Mouse (Mus musculus) intestine, postnatal 0 days (tissue): ENCODE data around the gene Gatad2a. TPM values are rescaled to one million over a fixed set of nuclear protein-coding genes. Genes with fewer than 3 reads are reported as not detected.

ENCODE experiments used
- ATAC-seq: fragments of 200-750 bp; cut with Nextera tagmentation; 2 replicates; pipeline ENCODE4 v1.8.0; 2017; ENCODE audit warnings: mild to moderate bottlenecking, moderate TSS enrichment, moderate library complexity
- H3K27ac ChIP-seq: fragments of 300-500 bp; sonication (generic); 2 replicates; pipeline ENCODE4 v1.5.1; 2014; ENCODE audit warnings: mild to moderate bottlenecking, low read depth, low read length, moderate library complexity
- H3K27me3 ChIP-seq: fragments of 300-500 bp; sonication (generic); replicated peaks from 2 replicates; pipeline ENCODE4 v1.6.1; 2014; ENCODE audit warnings: low read length, mixed read lengths; ENCODE audit not compliant: control insufficient read depth, insufficient read depth
- H3K36me3 ChIP-seq: fragments of 300-500 bp; sonication (generic); 2 replicates; pipeline ENCODE4 v1.6.1; 2014; ENCODE audit warnings: mild to moderate bottlenecking, moderate library complexity; ENCODE audit not compliant: control insufficient read depth, insufficient read depth
- H3K4me1 ChIP-seq: fragments of 300-500 bp; sonication (generic); replicated peaks from 2 replicates; pipeline ENCODE4 v1.6.1; 2014; ENCODE audit warnings: antibody characterized with exemption, low read length, mixed read lengths; ENCODE audit not compliant: control insufficient read depth, insufficient read depth
- H3K4me2 ChIP-seq: fragments of 300-500 bp; sonication (generic); replicated peaks from 2 replicates; pipeline ENCODE4 v1.6.1; 2014; ENCODE audit warnings: low read depth, mild to moderate bottlenecking, moderate library complexity
- H3K4me3 ChIP-seq: fragments of 300-500 bp; sonication (generic); 2 replicates; pipeline ENCODE4 v1.5.1; 2014; ENCODE audit warnings: low read depth, low read length
- H3K9ac ChIP-seq: fragments of 300-500 bp; sonication (generic); 2 replicates; pipeline ENCODE4 v1.6.1; 2014; ENCODE audit warnings: mild to moderate bottlenecking, low read depth, low read length
- H3K9me3 ChIP-seq: fragments of 300-500 bp; sonication (generic); 2 replicates; pipeline ENCODE4 v1.6.1; 2016; ENCODE audit warnings: mixed run types; ENCODE audit not compliant: control insufficient read depth
- CTCF ChIP-seq: sonication (generic); IDR thresholded peaks from 2 replicates; pipeline ENCODE4 v1.5.1; 2016; ENCODE audit warnings: low read depth, mild to moderate bottlenecking, control low read depth, antibody characterized with exemption, moderate library complexity
- WGBS: fragments of 180-500 bp; shearing (Covaris S2); extraction: QIAGEN DNeasy Blood & Tissue Kit; methylation state at CpG from one replicate; pipeline ENCODE4 v1.1.7; 2014; 5-methylcytosine and 5-hydroxymethylcytosine counted together
- polyA plus RNA-seq: library from polyadenylated mRNA; unstranded; fragments of >200 nt; fragmentation: Nextera tagmentation; extraction: Ambion mirVana; gene quantifications from 2 replicates; pipeline ENCODE4 v1.2.1, GENCODE M21; 2015

Gene Gatad2a
- polyA plus RNA-seq, 1 experiment from 2014 or later = 42.6 TPM

GRCm38 (mm10) chr8:69970880-69971279, 25.3 kb downstream of the Gatad2a start:
- Histone ChIP-seq H3K4me3 (no peak overlapping the region), H3K27ac (0 out of 2 replicates have a peak overlapping the region, but pooled peaks have one; percentile 31), H3K4me2 (no peak overlapping the region)

DNA sequence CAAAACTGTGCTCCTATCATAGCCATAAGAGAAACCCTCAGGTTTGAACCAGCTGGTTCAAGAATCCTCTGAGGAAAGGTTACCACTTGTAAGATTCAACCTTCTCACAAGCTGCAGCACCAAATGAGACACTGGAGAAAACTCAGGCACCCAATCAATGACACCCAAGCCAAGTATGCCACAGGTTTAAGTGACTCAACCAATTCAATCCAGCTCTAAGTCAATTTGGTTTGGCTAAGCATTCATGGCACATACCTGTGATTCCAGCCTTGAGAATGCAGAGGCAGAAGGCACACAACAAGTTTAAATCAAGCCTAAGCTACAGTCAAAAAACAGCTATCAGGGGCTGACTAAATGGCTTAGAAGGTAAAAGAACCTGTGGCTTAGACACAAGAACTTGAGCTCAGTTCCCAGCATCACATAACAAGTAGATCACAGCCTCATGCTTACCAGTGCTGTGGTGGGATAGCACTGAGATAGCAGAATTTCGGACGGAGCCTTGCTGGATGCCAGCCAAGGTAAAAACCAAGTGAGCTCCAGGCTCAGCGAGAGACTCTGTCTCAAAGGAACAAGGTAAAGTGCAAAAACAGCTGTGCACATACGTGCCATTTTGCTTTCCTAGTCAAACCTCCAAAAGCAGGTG, 28.8 kb downstream of the Gatad2a start:
- H3K27ac ChIP-seq = no peak overlapping the region
- no peaks in the 10 kb centered on the region for H3K27me3 ChIP-seq
- 58% methylated on average over 4 of the region's 4 CpGs for WGBS
- no peak overlapping the region for H3K4me3 ChIP-seq
- no peak for ATAC-seq
- TF ChIP-seq CTCF = no peak
- H3K9ac ChIP-seq = no peak overlapping the region
- H3K36me3 ChIP-seq = peaks cover 6% of the 10 kb centered on the region; the same call in 1 of the 2 replicates
- no peaks in the 10 kb centered on the region for H3K9me3 ChIP-seq
- no peak overlapping the region for H3K4me2 ChIP-seq
- peaks cover 15% of the 10 kb centered on the region; the same call in 1 of the 2 replicates for H3K4me1 ChIP-seq

More at GRCm38 (mm10) chr8:69970880-69971279, 25.3 kb downstream of the Gatad2a start:
- 45% methylated on average over 2 of the region's 2 CpGs for WGBS
- no peak for ATAC-seq
- Histone ChIP-seq H3K9ac (no peak overlapping the region), H3K36me3 (no peaks in the 10 kb centered on the region; the same call in 1 of the 2 replicates), H3K9me3 (no peaks in the 10 kb centered on the region), H3K4me1 (peaks cover 15% of the 10 kb centered on the region; the same call in 1 of the 2 replicates), H3K27me3 (no peaks in the 10 kb centered on the region)
- TF ChIP-seq CTCF = no peak

DNA sequence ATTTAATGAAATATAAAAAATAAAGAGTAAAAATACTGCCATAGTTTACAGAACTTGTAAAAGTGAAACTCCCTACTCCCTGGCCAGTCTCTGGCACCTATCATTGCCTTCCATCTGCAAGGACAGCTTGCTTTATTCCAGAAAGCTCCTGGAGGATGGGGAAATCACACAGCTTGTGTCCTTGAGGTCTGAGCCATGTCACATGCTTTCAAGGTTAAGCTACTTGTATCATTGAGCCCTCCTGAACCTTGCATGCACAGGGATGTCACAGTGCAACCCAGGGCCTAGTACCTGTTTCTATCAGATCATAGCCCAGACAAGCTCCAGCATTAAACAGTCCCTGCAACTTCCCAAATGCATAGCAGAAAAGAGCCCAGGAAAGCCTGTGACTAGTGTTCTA, 36.9 kb downstream of the Gatad2a start:
- no peak overlapping the region for H3K4me2 ChIP-seq
- H3K9me3 ChIP-seq = no peaks in the 10 kb centered on the region
- TF ChIP-seq CTCF = no peak
- peaks cover 4% of the 10 kb centered on the region; the same call in 1 of the 2 replicates for H3K4me1 ChIP-seq
- no peaks in the 10 kb centered on the region for H3K27me3 ChIP-seq
- no peak overlapping the region for H3K9ac ChIP-seq
- H3K4me3 ChIP-seq = no peak overlapping the region
- ATAC-seq = no peak
- H3K36me3 ChIP-seq = peaks cover under 1% of the 10 kb centered on the region; the same call in 1 of the 2 replicates
- H3K27ac ChIP-seq = no peak overlapping the region

DNA sequence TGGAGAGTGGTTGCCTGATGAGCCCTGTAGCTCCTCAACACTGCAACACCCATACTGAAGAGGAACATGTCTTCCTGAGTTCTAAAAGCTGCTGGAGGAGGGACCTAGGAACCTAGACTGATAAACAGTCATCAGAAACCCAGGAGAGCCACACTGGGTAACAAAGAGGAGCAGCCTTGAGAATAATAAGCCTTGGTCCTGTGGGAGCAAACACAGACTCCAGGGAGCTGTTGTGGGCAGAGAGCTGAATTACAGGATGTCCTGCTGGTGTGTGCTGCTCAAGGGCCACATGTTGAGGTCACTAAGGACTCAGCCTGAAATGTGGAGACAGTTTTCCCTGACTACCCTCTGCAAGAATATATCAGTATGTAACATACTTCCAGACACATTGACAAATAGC, 38.3 kb downstream of the Gatad2a start:
- Histone ChIP-seq H3K4me3 (no peak overlapping the region), H3K9me3 (no peaks in the 10 kb centered on the region), H3K27me3 (no peaks in the 10 kb centered on the region), H3K27ac (no peak overlapping the region), H3K36me3 (no peaks in the 10 kb centered on the region), H3K9ac (0 out of 2 replicates have a peak overlapping the region, but pooled peaks have one; percentile 13), H3K4me1 (peaks cover 4% of the 10 kb centered on the region; the same call in 1 of the 2 replicates), H3K4me2 (no peak overlapping the region)
- no peak for ATAC-seq
- TF ChIP-seq CTCF = no peak

DNA sequence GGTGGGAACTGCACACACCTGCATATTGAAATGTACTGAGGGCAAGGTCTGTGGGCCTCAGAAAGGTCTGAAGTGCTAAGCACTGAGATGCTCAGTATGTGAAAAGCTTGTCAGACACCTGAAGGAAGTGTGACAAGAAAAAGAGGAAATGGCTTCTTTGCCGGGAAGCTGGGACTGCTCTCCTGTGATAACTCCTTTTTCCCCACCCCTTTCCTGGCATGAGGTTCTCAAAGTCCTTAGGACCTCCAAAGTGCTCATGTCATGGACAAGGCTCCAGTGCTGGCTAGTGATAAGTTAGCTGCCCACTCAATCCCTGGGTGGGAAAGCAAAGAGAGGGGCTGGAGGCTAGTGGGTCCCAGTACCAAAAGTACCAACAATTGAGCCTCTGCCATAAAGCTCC, 38.8 kb downstream of the Gatad2a start:
- peaks cover 4% of the 10 kb centered on the region; the same call in 1 of the 2 replicates for H3K4me1 ChIP-seq
- no peak; the same call in 1 of the 2 replicates for ATAC-seq
- no peaks in the 10 kb centered on the region for H3K27me3 ChIP-seq
- H3K27ac ChIP-seq = no peak overlapping the region
- no peaks in the 10 kb centered on the region for H3K36me3 ChIP-seq
- WGBS = 26% methylated on average over 1 of the region's 1 CpGs
- no peak for TF ChIP-seq CTCF
- no peaks in the 10 kb centered on the region for H3K9me3 ChIP-seq
- H3K4me2 ChIP-seq = no peak overlapping the region
- H3K9ac ChIP-seq = no peak overlapping the region
- H3K4me3 ChIP-seq = no peak overlapping the region

GRCm38 (mm10) chr8:69956651-69957050, 39.5 kb downstream of the Gatad2a start:
- no peak for TF ChIP-seq CTCF
- H3K4me1 ChIP-seq = peaks cover 4% of the 10 kb centered on the region; the same call in 1 of the 2 replicates
- H3K4me3 ChIP-seq = no peak overlapping the region
- H3K9me3 ChIP-seq = no peaks in the 10 kb centered on the region
- WGBS = 75% methylated on average over 2 of the region's 2 CpGs
- H3K27me3 ChIP-seq = no peaks in the 10 kb centered on the region
- ATAC-seq = no peak
- H3K36me3 ChIP-seq = no peaks in the 10 kb centered on the region
- no peak overlapping the region for H3K4me2 ChIP-seq
- H3K9ac ChIP-seq = no peak overlapping the region
- no peak overlapping the region; the same call in 1 of the 2 replicates for H3K27ac ChIP-seq
